Comparison of ENCODE assay signal across 7 mouse cellular contexts in the genomic region with DNA sequence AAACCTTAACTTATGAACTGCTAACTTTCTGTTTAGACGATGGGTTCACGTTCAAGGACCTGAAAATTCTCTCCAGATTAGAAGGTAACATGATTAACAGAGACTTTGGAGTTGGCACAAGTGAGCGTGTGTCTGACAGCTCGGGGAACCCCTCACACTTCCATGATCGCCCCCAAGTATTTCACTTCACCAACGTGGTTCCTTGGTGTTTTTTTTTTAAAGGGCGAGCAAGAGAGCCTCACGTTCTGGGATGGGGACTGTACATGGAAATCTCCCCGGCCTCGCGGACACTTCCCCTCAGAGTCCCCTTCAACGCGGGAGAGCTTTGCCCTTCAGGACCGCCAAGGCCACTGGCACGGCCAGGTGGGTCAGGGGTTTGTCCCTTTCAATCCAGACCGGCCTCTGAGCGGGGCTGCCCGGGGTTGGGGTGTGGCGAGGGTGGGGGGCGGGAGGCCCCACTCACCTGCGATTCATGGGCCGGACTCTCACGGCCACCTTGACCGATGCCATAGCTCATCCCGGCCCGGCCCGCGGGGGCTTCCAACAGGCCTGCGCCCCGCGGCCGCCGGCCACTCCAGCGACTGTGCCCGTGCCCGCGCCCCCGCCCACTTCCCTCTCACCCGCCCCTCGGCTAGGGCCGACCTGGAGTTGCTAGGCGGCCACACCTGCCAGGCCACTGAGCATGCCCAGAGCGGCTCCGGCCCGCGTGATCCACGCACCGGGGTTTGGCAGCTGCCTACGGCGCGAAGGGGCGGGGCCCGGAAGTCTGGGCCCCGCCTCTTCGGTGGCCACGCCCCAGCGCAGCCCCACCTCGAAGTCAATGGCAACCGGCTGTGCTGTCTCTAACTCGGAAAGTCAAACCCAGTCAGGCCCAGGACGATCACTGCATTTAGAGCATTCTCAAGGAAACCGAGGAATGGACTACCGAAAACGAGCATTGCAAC. TPM values are rescaled to one million over a fixed set of nuclear protein-coding genes. Genes with fewer than 3 reads are reported as not detected.
DNase-seq lines count a peak whose midpoint lies in the region; ATAC-seq and TF ChIP-seq lines count a peak whose summit lies in the region.

A gene (minus strand): TSS at position 670 of the 944 bp plus-strand sequence.

- peak; percentile 89 for ATAC-seq in embryonic facial prominence, embryonic 13.5 days (ENCODE audit: insufficient number of reproducible peaks, insufficient read depth, low FRiP score, low TSS enrichment, low read depth)
- ATAC-seq in limb, embryonic 12.5 days (ENCODE audit: insufficient number of reproducible peaks, insufficient read depth, low FRiP score, low TSS enrichment, low read depth), result peak; percentile 94
- ATAC-seq in midbrain, embryonic 15.5 days (replicated peaks), result peak; percentile 94

- H3K27ac ChIP-seq in embryonic facial prominence, embryonic 13.5 days, result peak within 1 kb of the TSS; percentile 79
- H3K27ac ChIP-seq in kidney, adult 2 months (ENCODE audit: insufficient read depth, low read depth, low read length), result peak within 1 kb of the TSS; percentile 80
- peak within 1 kb of the TSS; percentile 62 for H3K27ac ChIP-seq in limb, embryonic 12.5 days
- H3K27ac ChIP-seq in midbrain, embryonic 15.5 days, result peak within 1 kb of the TSS; percentile 76
- H3K27ac ChIP-seq in spleen, adult 2 months (ENCODE audit: insufficient read depth, low read length), result 0 out of 2 replicates have a peak within 1 kb of the TSS, but pooled peaks have one; percentile 17

- H3K4me1 ChIP-seq in embryonic facial prominence, embryonic 13.5 days, result peaks cover 10% of the 10 kb centered on the region
- peaks cover 13% of the 10 kb centered on the region; the same call in 1 of the 2 replicates for H3K4me1 ChIP-seq in kidney, adult 2 months (ENCODE audit: control insufficient read depth, insufficient read depth, low read length)
- H3K4me1 ChIP-seq in limb, embryonic 12.5 days (replicated peaks), result peaks cover 14% of the 10 kb centered on the region
- peaks cover 18% of the 10 kb centered on the region for H3K4me1 ChIP-seq in midbrain, embryonic 15.5 days
- H3K4me1 ChIP-seq in spleen, adult 2 months (ENCODE audit: control insufficient read depth, insufficient read depth, insufficient read length), result peaks cover 10% of the 10 kb centered on the region; the same call in 1 of the 2 replicates

- DNase-seq in adrenal gland, postnatal 36 days, result peak; percentile 97
- peak; percentile 95 for DNase-seq in heart, adult 18-20 months
- DNase-seq in kidney, adult 2 months, result peak; percentile 98
- peak; percentile 82 to 91 for DNase-seq in spleen, adult 2 months (ENCODE audit: low read depth in 1 of 2, low spot score in 2 of 2)

- H3K36me3 ChIP-seq in embryonic facial prominence, embryonic 13.5 days, result no peaks in the 10 kb centered on the region
- no peaks in the 10 kb centered on the region for H3K36me3 ChIP-seq in kidney, adult 2 months (ENCODE audit: control insufficient read depth, insufficient read depth, low read length)
- H3K36me3 ChIP-seq in limb, embryonic 12.5 days, result no peaks in the 10 kb centered on the region
- H3K36me3 ChIP-seq in midbrain, embryonic 15.5 days (replicated peaks), result no peaks in the 10 kb centered on the region
- no peaks in the 10 kb centered on the region for H3K36me3 ChIP-seq in spleen, adult 2 months (ENCODE audit: control insufficient read depth, insufficient read depth, low read length)

- peak within 1 kb of the TSS; percentile 87 for H3K9ac ChIP-seq in embryonic facial prominence, embryonic 13.5 days
- H3K9ac ChIP-seq in limb, embryonic 12.5 days (replicated peaks), result peak within 1 kb of the TSS; percentile 81
- peak within 1 kb of the TSS; percentile 78 for H3K9ac ChIP-seq in midbrain, embryonic 15.5 days

- peak within 1 kb of the TSS; percentile 84 for H3K4me3 ChIP-seq in embryonic facial prominence, embryonic 13.5 days
- peak within 1 kb of the TSS; percentile 91 for H3K4me3 ChIP-seq in kidney, adult 2 months (ENCODE audit: insufficient read depth, low read depth, low read length)
- H3K4me3 ChIP-seq in limb, embryonic 12.5 days (replicated peaks), result peak within 1 kb of the TSS; percentile 72
- peak within 1 kb of the TSS; percentile 79 for H3K4me3 ChIP-seq in midbrain, embryonic 15.5 days
- H3K4me3 ChIP-seq in spleen, adult 2 months (ENCODE audit: extremely low read depth, insufficient read depth, insufficient read length), result peak within 1 kb of the TSS; percentile 72

- H3K4me2 ChIP-seq in embryonic facial prominence, embryonic 13.5 days, result peak within 1 kb of the TSS; percentile 85
- H3K4me2 ChIP-seq in limb, embryonic 12.5 days, result peak within 1 kb of the TSS; percentile 65
- peak within 1 kb of the TSS; percentile 88 for H3K4me2 ChIP-seq in midbrain, embryonic 15.5 days

- TF ChIP-seq CTCF in kidney, adult 2 months (conservative IDR thresholded peaks at IDR 0.05; ENCODE audit: insufficient read depth, insufficient read length, low read depth, low read length), result no peak
- no peak for TF ChIP-seq CTCF in spleen, adult 2 months (IDR thresholded peaks at IDR 0.05; ENCODE audit: extremely low read depth, insufficient read depth, insufficient read length, insufficient replicate concordance)

- H3K27me3 ChIP-seq in embryonic facial prominence, embryonic 13.5 days, result no peaks in the 10 kb centered on the region
- no peaks in the 10 kb centered on the region for H3K27me3 ChIP-seq in kidney, adult 2 months (replicated peaks; ENCODE audit: control insufficient read depth, insufficient read depth, low read length)
- no peaks in the 10 kb centered on the region for H3K27me3 ChIP-seq in limb, embryonic 12.5 days
- H3K27me3 ChIP-seq in midbrain, embryonic 15.5 days (replicated peaks), result no peaks in the 10 kb centered on the region
- H3K27me3 ChIP-seq in spleen, adult 2 months (ENCODE audit: control insufficient read depth, insufficient read depth, low read length), result no peaks in the 10 kb centered on the region

- TF ChIP-seq POLR2A in kidney, adult 2 months (IDR thresholded peaks at IDR 0.05; ENCODE audit: low read depth, low read length), result no peak
- no peak for TF ChIP-seq POLR2A in spleen, adult 2 months (IDR thresholded peaks at IDR 0.05; ENCODE audit: low read depth, low read length)

- no peaks in the 10 kb centered on the region for H3K9me3 ChIP-seq in embryonic facial prominence, embryonic 13.5 days
- no peaks in the 10 kb centered on the region for H3K9me3 ChIP-seq in limb, embryonic 12.5 days
- H3K9me3 ChIP-seq in midbrain, embryonic 15.5 days, result no peaks in the 10 kb centered on the region

- WGBS in embryonic facial prominence, embryonic 13.5 days, result under 1% methylated on average over 63 of the region's 64 CpGs
- WGBS in kidney, adult 2 months, result under 1% methylated on average over 64 of the region's 64 CpGs
- WGBS in limb, embryonic 12.5 days, result 1% methylated on average over 64 of the region's 64 CpGs
- 1% methylated on average over 64 of the region's 64 CpGs for WGBS in midbrain, embryonic 15.5 days
- under 1% methylated on average over 64 of the region's 64 CpGs for WGBS in spleen, adult 2 months

RNA-seq across cellular contexts. Expression of the gene that starts here (rescaled TPM):
- total RNA-seq in adrenal gland, postnatal 36 days (2021), result 10 to 100 TPM; 25.8 to 27.1 TPM
- polyA plus RNA-seq in embryonic facial prominence, embryonic 13.5 days (2015; fragmentation: Nextera tagmentation; extraction: Ambion mirVana), result 12.1 and 13.5 TPM in 2 replicates
- 10 to 100 TPM; 35.6 to 36.6 TPM for total RNA-seq in heart, adult 18-20 months (2021)
- polyA plus RNA-seq in kidney, adult 2 months (2012; rRNA removed), result 25.9 and 28.5 TPM in 2 replicates
- 14.7 and 16.4 TPM in 2 replicates for polyA plus RNA-seq in limb, embryonic 12.5 days (2016; fragmentation: Nextera tagmentation; extraction: Ambion mirVana)
- polyA plus RNA-seq in midbrain, embryonic 15.5 days (2015; fragmentation: Nextera tagmentation; extraction: Ambion mirVana), result 3.5 and 3.6 TPM in 2 replicates
- polyA plus RNA-seq in spleen, adult 2 months (2012; rRNA removed), result 4.6 and 5.6 TPM in 2 replicates

Comparison
In these comparisons a context has a peak if more than half of its experiments do, and no peak if none do; other contexts are left out.
1. Peak in every context shown above with its lines: DNase-seq, ATAC-seq, H3K4me3 ChIP-seq and H3K27ac ChIP-seq.
2. H3K27ac ChIP-seq: peak in every context shown above with its lines; median percentile 80 in kidney, adult 2 months; 79 in embryonic facial prominence, embryonic 13.5 days; 76 in midbrain, embryonic 15.5 days; 62 in limb, embryonic 12.5 days; 17 in spleen, adult 2 months.